Mouse (Mus musculus): ENCODE measurements at regions not wholly inside any gene's neighbourhood (a gene's known extent, or its start where the extent isn't known, plus 50 kb on each side); places are given as distances from the start of the nearest gene placed in this dataset.

DNA sequence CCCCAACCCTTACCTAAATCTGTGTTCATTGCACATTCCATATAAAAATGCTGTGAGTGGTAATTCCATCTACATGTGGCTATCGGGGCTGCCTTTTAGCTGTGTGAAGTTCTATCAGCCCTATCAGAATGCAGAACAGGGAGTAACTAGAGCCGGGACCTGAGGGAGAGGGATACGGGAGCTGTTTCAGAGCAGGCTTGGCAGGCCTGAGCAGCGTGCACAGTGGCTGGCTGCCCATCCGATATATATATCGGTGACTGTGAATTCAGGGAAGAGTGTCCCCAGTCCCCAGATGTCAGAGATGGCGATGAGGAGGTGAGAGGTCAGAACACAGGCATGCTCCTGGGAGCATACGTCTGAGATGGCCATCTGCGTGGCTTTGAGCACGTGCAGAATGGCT lies 79.0 kb downstream of the Arl4c start:
- no peak for DNase-seq
- TF ChIP-seq POLR2A (IDR thresholded peaks at IDR 0.05; ENCODE audit: control insufficient read depth, extremely low read depth, insufficient read depth, low read length, poor library complexity) (no peak), CTCF (IDR thresholded peaks at IDR 0.05; ENCODE audit: borderline replicate concordance, control insufficient read depth, extremely low read depth, insufficient read depth, low read length, poor library complexity) (no peak)
- Histone ChIP-seq H3K4me1 (replicated peaks; ENCODE audit: control insufficient read depth, insufficient read depth, low read length) (peaks cover 35% of the 10 kb centered on the region), H3K27me3 (ENCODE audit: control insufficient read depth, insufficient read depth, low read length) (no peaks in the 10 kb centered on the region), H3K27ac (ENCODE audit: control insufficient read depth, insufficient read depth, low read length) (peak overlapping the region; percentile 37), H3K4me3 (ENCODE audit: control insufficient read depth, insufficient read depth, low read length) (no peak overlapping the region), H3K36me3 (ENCODE audit: control insufficient read depth, insufficient read depth, low read length) (no peaks in the 10 kb centered on the region)
- 93% methylated on average over 10 of the region's 10 CpGs for WGBS

DNA sequence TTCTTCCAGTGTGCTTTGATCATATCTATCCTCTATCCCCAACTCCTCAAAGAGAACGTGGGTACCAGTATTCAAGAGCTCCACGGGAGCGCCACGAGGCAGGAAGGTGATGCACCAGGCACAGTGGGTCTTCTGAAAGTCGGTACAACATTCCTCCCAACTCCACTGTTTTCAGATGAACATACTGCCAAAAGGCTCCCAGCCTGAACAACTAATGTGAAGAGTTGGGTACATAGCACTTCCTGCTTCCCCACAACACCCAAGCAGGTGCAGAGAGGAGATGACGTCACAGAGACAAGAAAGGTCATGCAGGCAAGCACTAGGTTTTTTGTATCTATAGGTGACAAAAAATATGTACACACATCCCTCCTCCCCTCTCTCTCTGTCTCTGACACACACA lies 79.7 kb downstream of the Arl4c start:
- peak; percentile 71 for DNase-seq
- TF ChIP-seq POLR2A (IDR thresholded peaks at IDR 0.05; ENCODE audit: control insufficient read depth, extremely low read depth, insufficient read depth, low read length, poor library complexity) = no peak
- TF ChIP-seq CTCF (IDR thresholded peaks at IDR 0.05; ENCODE audit: borderline replicate concordance, control insufficient read depth, extremely low read depth, insufficient read depth, low read length, poor library complexity) = no peak
- Histone ChIP-seq H3K27ac (ENCODE audit: control insufficient read depth, insufficient read depth, low read length) (peak overlapping the region; percentile 99), H3K27me3 (ENCODE audit: control insufficient read depth, insufficient read depth, low read length) (no peaks in the 10 kb centered on the region), H3K4me3 (ENCODE audit: control insufficient read depth, insufficient read depth, low read length) (no peak overlapping the region), H3K36me3 (ENCODE audit: control insufficient read depth, insufficient read depth, low read length) (no peaks in the 10 kb centered on the region), H3K4me1 (replicated peaks; ENCODE audit: control insufficient read depth, insufficient read depth, low read length) (peaks cover 35% of the 10 kb centered on the region)
- 39% methylated on average over 6 of the region's 6 CpGs for WGBS

DNA sequence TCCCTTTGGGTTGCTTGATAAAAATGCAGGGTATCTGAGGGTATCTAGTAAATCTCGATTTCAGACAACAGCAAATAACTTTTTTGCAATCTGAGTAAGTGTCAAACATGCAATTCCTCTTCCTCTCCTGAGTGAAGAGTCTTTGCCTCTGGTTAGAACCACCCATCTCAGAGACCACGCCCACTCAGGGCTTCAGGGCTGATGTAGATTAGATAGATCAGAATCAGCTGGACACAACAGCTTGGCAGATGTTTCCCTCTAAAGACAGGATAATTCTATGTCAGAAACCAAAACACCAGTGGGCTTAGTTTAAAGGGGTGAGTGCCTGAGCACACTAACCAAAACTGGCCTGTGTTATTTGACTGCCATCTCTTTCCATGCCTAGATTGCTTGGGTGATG lies 80.8 kb downstream of the Arl4c start:
- H3K27me3 ChIP-seq (ENCODE audit: control insufficient read depth, insufficient read depth, low read length) = no peaks in the 10 kb centered on the region
- peak; percentile 38 for DNase-seq

DNA sequence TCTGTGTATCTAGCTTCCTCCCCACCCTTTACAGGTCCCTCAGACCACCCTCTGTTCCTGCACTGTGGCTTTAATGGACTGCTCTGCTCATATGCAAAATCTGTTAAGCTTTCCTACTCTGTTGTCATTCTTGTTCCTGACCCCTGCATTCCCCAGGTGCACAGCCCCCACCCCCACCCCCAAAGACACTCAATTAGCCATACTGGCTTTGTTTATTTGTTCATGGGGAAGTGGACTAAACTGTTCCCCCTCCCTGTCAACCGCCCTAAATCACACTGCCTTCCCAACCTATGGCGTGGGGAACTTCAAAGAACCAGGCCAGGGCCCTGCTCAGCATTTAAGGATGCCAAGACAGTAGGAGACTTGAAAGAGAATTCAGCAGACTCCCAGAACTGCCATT lies 89.0 kb downstream of the Arl4c start:
- no peak for TF ChIP-seq POLR2A (IDR thresholded peaks at IDR 0.05; ENCODE audit: control insufficient read depth, extremely low read depth, insufficient read depth, low read length, poor library complexity)
- TF ChIP-seq CTCF (IDR thresholded peaks at IDR 0.05; ENCODE audit: borderline replicate concordance, control insufficient read depth, extremely low read depth, insufficient read depth, low read length, poor library complexity) = no peak
- 71% methylated on average over 2 of the region's 2 CpGs for WGBS
- H3K4me1 ChIP-seq (replicated peaks; ENCODE audit: control insufficient read depth, insufficient read depth, low read length) = peaks cover 24% of the 10 kb centered on the region
- H3K36me3 ChIP-seq (ENCODE audit: control insufficient read depth, insufficient read depth, low read length) = no peaks in the 10 kb centered on the region
- DNase-seq = no peak
- no peaks in the 10 kb centered on the region for H3K27me3 ChIP-seq (ENCODE audit: control insufficient read depth, insufficient read depth, low read length)
- no peak overlapping the region for H3K4me3 ChIP-seq (ENCODE audit: control insufficient read depth, insufficient read depth, low read length)
- no peak overlapping the region for H3K27ac ChIP-seq (ENCODE audit: control insufficient read depth, insufficient read depth, low read length)

More for the DNA sequence above, 80.8 kb downstream of the Arl4c start:
- no peak overlapping the region for H3K4me3 ChIP-seq (ENCODE audit: control insufficient read depth, insufficient read depth, low read length)
- H3K36me3 ChIP-seq (ENCODE audit: control insufficient read depth, insufficient read depth, low read length) = no peaks in the 10 kb centered on the region
- WGBS = 43% methylated on average over 2 of the region's 2 CpGs
- H3K27ac ChIP-seq (ENCODE audit: control insufficient read depth, insufficient read depth, low read length) = peak overlapping the region; percentile 99
- no peak for TF ChIP-seq POLR2A (IDR thresholded peaks at IDR 0.05; ENCODE audit: control insufficient read depth, extremely low read depth, insufficient read depth, low read length, poor library complexity)
- H3K4me1 ChIP-seq (replicated peaks; ENCODE audit: control insufficient read depth, insufficient read depth, low read length) = peaks cover 33% of the 10 kb centered on the region

DNA sequence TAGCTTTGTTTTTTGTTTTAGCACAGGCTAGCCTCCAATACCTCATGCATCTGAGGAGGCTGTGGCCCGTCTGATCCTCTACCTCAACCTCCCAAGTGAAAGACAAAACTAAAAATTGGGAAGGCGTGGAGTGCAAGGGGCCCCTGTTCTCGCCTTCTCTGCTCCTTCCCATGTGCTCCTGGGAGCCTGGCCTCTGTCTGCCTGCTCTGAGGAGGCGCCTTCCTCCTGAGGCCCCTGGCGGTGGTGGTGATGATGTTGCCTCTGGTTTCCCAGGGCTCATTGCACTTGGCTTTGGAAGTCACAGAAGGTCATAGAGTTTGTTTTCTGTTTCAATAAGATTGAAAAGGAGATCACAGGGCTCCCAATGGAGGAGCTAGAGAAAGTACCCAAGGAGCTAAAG lies 90.8 kb downstream of the Arl4c start:
- DNase-seq = no peak
- 92% methylated on average over 5 of the region's 5 CpGs for WGBS

DNA sequence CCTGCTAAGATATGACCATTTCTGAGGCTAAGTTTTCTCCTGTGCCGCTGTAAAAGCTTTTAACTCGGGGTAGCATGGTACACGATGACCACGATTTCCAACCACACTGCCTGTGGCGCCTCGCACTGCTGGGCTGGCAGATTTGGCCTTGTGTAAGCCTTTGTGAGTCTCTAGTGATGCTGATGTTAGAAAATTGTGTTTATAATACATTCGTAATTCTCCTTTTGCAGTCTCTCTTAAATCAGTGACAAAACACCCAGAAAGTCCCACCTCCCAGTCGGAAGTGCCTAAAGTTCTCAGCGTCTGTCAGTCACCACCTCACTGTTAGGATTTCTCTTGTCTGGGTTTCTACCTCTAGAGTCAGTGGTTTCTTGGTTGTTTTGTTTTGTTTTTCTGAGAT lies 91.2 kb downstream of the Arl4c start:
- Histone ChIP-seq H3K27me3 (ENCODE audit: control insufficient read depth, insufficient read depth, low read length) (no peaks in the 10 kb centered on the region), H3K4me1 (replicated peaks; ENCODE audit: control insufficient read depth, insufficient read depth, low read length) (peaks cover 19% of the 10 kb centered on the region), H3K36me3 (ENCODE audit: control insufficient read depth, insufficient read depth, low read length) (no peaks in the 10 kb centered on the region), H3K4me3 (ENCODE audit: control insufficient read depth, insufficient read depth, low read length) (no peak overlapping the region), H3K27ac (ENCODE audit: control insufficient read depth, insufficient read depth, low read length) (no peak overlapping the region)
- 58% methylated on average over 9 of the region's 9 CpGs for WGBS
- DNase-seq = no peak
- TF ChIP-seq POLR2A (IDR thresholded peaks at IDR 0.05; ENCODE audit: control insufficient read depth, extremely low read depth, insufficient read depth, low read length, poor library complexity) (no peak), CTCF (IDR thresholded peaks at IDR 0.05; ENCODE audit: borderline replicate concordance, control insufficient read depth, extremely low read depth, insufficient read depth, low read length, poor library complexity) (no peak)

More for the DNA sequence above, 90.8 kb downstream of the Arl4c start:
- peaks cover 23% of the 10 kb centered on the region for H3K4me1 ChIP-seq (replicated peaks; ENCODE audit: control insufficient read depth, insufficient read depth, low read length)
- TF ChIP-seq CTCF (IDR thresholded peaks at IDR 0.05; ENCODE audit: borderline replicate concordance, control insufficient read depth, extremely low read depth, insufficient read depth, low read length, poor library complexity) (no peak), POLR2A (IDR thresholded peaks at IDR 0.05; ENCODE audit: control insufficient read depth, extremely low read depth, insufficient read depth, low read length, poor library complexity) (no peak)
- H3K27me3 ChIP-seq (ENCODE audit: control insufficient read depth, insufficient read depth, low read length) = no peaks in the 10 kb centered on the region
- no peak overlapping the region for H3K27ac ChIP-seq (ENCODE audit: control insufficient read depth, insufficient read depth, low read length)
- no peaks in the 10 kb centered on the region for H3K36me3 ChIP-seq (ENCODE audit: control insufficient read depth, insufficient read depth, low read length)
- H3K4me3 ChIP-seq (ENCODE audit: control insufficient read depth, insufficient read depth, low read length) = no peak overlapping the region

DNA sequence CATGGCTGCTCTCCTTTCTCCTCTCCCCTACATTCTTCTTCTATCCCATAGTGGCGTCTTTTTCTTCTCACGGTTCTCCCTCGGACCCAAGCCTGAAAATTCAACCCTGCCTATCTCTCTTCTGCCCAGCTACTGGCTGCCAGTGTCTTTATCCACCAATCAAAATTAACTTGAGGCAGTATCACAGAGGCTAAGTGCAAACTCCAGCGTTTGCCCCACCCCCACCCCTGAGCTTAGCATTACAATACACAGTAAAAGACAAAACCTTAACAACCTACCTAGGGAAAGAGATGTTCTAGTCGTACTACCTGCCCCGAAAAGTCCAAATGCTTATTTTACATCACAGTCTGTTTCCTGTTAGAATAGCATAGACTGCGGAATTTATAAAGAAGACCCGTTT lies 93.2 kb downstream of the Arl4c start:
- Histone ChIP-seq H3K27ac (ENCODE audit: control insufficient read depth, insufficient read depth, low read length) (no peak overlapping the region), H3K27me3 (ENCODE audit: control insufficient read depth, insufficient read depth, low read length) (no peaks in the 10 kb centered on the region), H3K4me3 (ENCODE audit: control insufficient read depth, insufficient read depth, low read length) (no peak overlapping the region), H3K4me1 (replicated peaks; ENCODE audit: control insufficient read depth, insufficient read depth, low read length) (peaks cover 18% of the 10 kb centered on the region), H3K36me3 (ENCODE audit: control insufficient read depth, insufficient read depth, low read length) (no peaks in the 10 kb centered on the region)
- no peak for DNase-seq
- TF ChIP-seq POLR2A (IDR thresholded peaks at IDR 0.05; ENCODE audit: control insufficient read depth, extremely low read depth, insufficient read depth, low read length, poor library complexity) (no peak), CTCF (IDR thresholded peaks at IDR 0.05; ENCODE audit: borderline replicate concordance, control insufficient read depth, extremely low read depth, insufficient read depth, low read length, poor library complexity) (no peak)
- WGBS = 93% methylated on average over 8 of the region's 8 CpGs

All from thymus, adult 2 months (tissue).